Mouse (Mus musculus): ENCODE results near the gene Eno1. TPM values are rescaled to one million over a fixed set of nuclear protein-coding genes. Genes with fewer than 3 reads are reported as not detected.

Eno1 gene
- total and polyA plus RNA-seq, 3 experiments = 254 to 5,492 (median 737) TPM

DNA sequence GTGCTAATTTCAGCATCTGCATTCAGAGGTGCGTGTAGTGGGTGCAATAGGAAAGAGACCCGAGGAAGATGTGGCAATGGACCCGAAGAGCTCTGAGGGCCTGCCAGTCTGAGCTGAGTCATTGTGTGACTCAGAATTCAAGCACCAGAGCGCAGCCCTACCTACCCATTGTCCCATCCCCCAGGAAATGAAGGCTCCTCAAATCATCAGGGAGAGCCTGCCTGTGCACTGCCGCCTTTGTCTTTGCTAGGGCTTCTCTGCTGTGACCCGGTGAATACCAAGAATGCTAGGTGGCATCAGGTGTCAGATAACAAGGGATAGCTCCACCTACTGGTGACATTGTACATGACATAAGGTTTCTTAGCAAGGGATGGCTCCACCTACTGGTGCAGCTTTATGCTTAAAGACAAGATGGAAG, 3.4 kb downstream of the Eno1 start:
- H3K9ac ChIP-seq (ENCODE audit: control insufficient read depth, low read depth, low read length, poor library complexity, severe bottlenecking) = peak overlapping the region; percentile 3; the same call in 1 of the 2 replicates
- peaks cover 25 to 35% of the 10 kb centered on the region in 2 experiments for H3K36me3 ChIP-seq (ENCODE audit: control insufficient read depth in 1 of 2, insufficient read depth in 2 of 2, low read length in 2 of 2)
- no peaks in the 10 kb centered on the region for H3K9me3 ChIP-seq (replicated peaks; ENCODE audit: insufficient read depth, low read length)
- 0 out of 2 replicates have a peak, but pooled peaks have one; percentile 47 for TF ChIP-seq GATA1 (IDR thresholded peaks at IDR 0.05; ENCODE audit: low read depth, low read length)
- TF ChIP-seq USF2 (IDR thresholded peaks at IDR 0.05; ENCODE audit: borderline replicate concordance in 1 of 2, insufficient read depth in 1 of 2, low read depth in 1 of 2, low read length in 2 of 2) = no peak
- TF ChIP-seq NELFE (IDR thresholded peaks at IDR 0.05; ENCODE audit: low read depth, low read length) = no peak
- peak in 2 of 3 experiments; percentile 55 to 94 for TF ChIP-seq CTCF (IDR thresholded peaks at IDR 0.05 in 2 of 3, conservative IDR thresholded peaks at IDR 0.05 in 1 of 3; ENCODE audit: control insufficient read depth in 1 of 3, insufficient read depth in 1 of 3, low read depth in 2 of 3, low read length in 3 of 3, poor library complexity in 1 of 3, severe bottlenecking in 1 of 3)
- no peak for TF ChIP-seq UBTF (IDR thresholded peaks at IDR 0.05; ENCODE audit: borderline replicate concordance, insufficient read depth, low read depth, low read length)
- no peak; the same call in 1 of the 2 replicates for TF ChIP-seq CHD1 (IDR thresholded peaks at IDR 0.05; ENCODE audit: low read depth, low read length)
- peak; percentile 69; the same call in 1 of the 2 replicates for TF ChIP-seq TBP (IDR thresholded peaks at IDR 0.05; ENCODE audit: low read depth, low read length)
- peak; percentile 29; the same call in 1 of the 2 replicates for TF ChIP-seq JUND (IDR thresholded peaks at IDR 0.05; ENCODE audit: low read depth, low read length)
- no peak for TF ChIP-seq USF1 (IDR thresholded peaks at IDR 0.05; ENCODE audit: low read depth, low read length)
- TF ChIP-seq MYC (IDR thresholded peaks at IDR 0.05; ENCODE audit: low read depth, low read length) = 0 out of 2 replicates have a peak, but pooled peaks have one; percentile 51
- 0 out of 2 replicates have a peak, but pooled peaks have one; percentile 19 for TF ChIP-seq ZNF384 (IDR thresholded peaks at IDR 0.05; ENCODE audit: low read depth, low read length)
- no peak for TF ChIP-seq TCF12 (IDR thresholded peaks at IDR 0.05; ENCODE audit: low read depth, low read length)
- TF ChIP-seq SIN3A (IDR thresholded peaks at IDR 0.05; ENCODE audit: low read length) = peak; percentile 80; the same call in 1 of the 2 replicates
- TF ChIP-seq ZMIZ1 (IDR thresholded peaks at IDR 0.05; ENCODE audit: low read depth, low read length) = 0 out of 2 replicates have a peak, but pooled peaks have one; percentile 45
- no peak for TF ChIP-seq MAFK (IDR thresholded peaks at IDR 0.05; ENCODE audit: borderline replicate concordance, low read depth, low read length)
- TF ChIP-seq MAZ (IDR thresholded peaks at IDR 0.05; ENCODE audit: low read depth, low read length) = no peak
- peak; percentile 32 for TF ChIP-seq RCOR1 (IDR thresholded peaks at IDR 0.05; ENCODE audit: low read depth, low read length)
- peak in 1 of 2 experiments; percentile 54; a peak in 1 of 4 replicates for TF ChIP-seq POLR2A (IDR thresholded peaks at IDR 0.05; ENCODE audit: control insufficient read depth in 1 of 2, insufficient read depth in 1 of 2, low read depth in 1 of 2, low read length in 2 of 2, poor library complexity in 1 of 2)
- no peak for TF ChIP-seq ZKSCAN1 (IDR thresholded peaks at IDR 0.05; ENCODE audit: low read depth, low read length)
- 0 out of 2 replicates have a peak, but pooled peaks have one; percentile 9 for TF ChIP-seq HCFC1 (IDR thresholded peaks at IDR 0.05; ENCODE audit: low read depth, low read length)
- TF ChIP-seq RAD21 (IDR thresholded peaks at IDR 0.05; ENCODE audit: low read depth, low read length) = peak; percentile 18
- TF ChIP-seq ZC3H11A (IDR thresholded peaks at IDR 0.05; ENCODE audit: low read depth, low read length) = no peak
- peak; percentile 40; the same call in 1 of the 2 replicates for TF ChIP-seq MXI1 (IDR thresholded peaks at IDR 0.05; ENCODE audit: low read depth, low read length)
- TF ChIP-seq POLR2AphosphoS2 (IDR thresholded peaks at IDR 0.05; ENCODE audit: low read length) = no peak
- no peak for TF ChIP-seq ELF1 (IDR thresholded peaks at IDR 0.05; ENCODE audit: low read depth, low read length)
- no peak for TF ChIP-seq CHD2 (IDR thresholded peaks at IDR 0.05; ENCODE audit: low read length)
- TF ChIP-seq ETS1 (IDR thresholded peaks at IDR 0.05; ENCODE audit: low read depth, low read length) = peak; percentile 63; the same call in 1 of the 2 replicates
- peak; percentile 67 for TF ChIP-seq SMC3 (IDR thresholded peaks at IDR 0.05; ENCODE audit: low read depth, low read length)
- TF ChIP-seq NRF1 (IDR thresholded peaks at IDR 0.05; ENCODE audit: insufficient read depth, low read depth, low read length, poor library complexity, severe bottlenecking) = no peak
- TF ChIP-seq MYB (IDR thresholded peaks at IDR 0.05; ENCODE audit: low read depth, low read length) = no peak
- H3K27ac ChIP-seq (ENCODE audit: control insufficient read depth, low read depth, low read length) = peak overlapping the region; percentile 88
- peak overlapping the region; percentile 50 to 99; a peak in 3 of 4 replicates for H3K4me3 ChIP-seq (ENCODE audit: control insufficient read depth in 1 of 2, insufficient read depth in 1 of 2, low read depth in 2 of 2, low read length in 2 of 2)
- peaks cover 7 to 34% of the 10 kb centered on the region in 2 experiments for H3K4me1 ChIP-seq (ENCODE audit: control insufficient read depth in 1 of 2, insufficient read depth in 2 of 2, low read length in 2 of 2)
- DNase-seq (ENCODE audit: low read depth, low spot score) = peak; percentile 95
- H3K27me3 ChIP-seq (ENCODE audit: control insufficient read depth in 1 of 2, insufficient read depth in 2 of 2, low read length in 2 of 2) = no peaks in the 10 kb centered on the region
- peaks cover 52% of the 10 kb centered on the region for H3K79me2 ChIP-seq (ENCODE audit: control insufficient read depth, insufficient read depth, low read length, poor library complexity)

Measured in MEL (cell line).